Comparison of ENCODE assay signal across 10 mouse cellular contexts in the genomic region with DNA sequence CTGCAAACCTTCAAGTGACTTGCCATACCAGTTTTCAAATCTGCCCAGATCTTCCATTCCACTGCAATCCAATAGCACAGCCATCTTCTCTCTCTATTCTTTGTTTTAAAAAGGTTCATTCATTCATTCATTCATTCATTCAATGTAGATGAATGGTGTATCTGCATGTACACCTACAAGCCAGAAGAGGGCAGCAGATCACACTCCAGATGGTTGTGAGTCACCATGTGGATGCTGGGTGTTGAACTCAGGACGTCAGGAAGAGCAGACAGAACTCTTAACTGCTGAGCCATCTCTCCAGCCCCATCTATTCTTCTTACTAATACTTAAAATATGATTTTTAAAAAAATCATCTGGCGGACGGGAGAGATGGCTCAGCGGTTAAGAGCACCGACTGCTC. TPM values are rescaled to one million over a fixed set of nuclear protein-coding genes. Genes with fewer than 3 reads are reported as not detected.
DNase-seq lines count a peak whose midpoint lies in the region; ATAC-seq and TF ChIP-seq lines count a peak whose summit lies in the region.
"Had no signal": no experiment of that assay in that cellular context is flagged by ENCODE, and none has a peak within 500 bp of the region (broad histone marks: within the 10 kb centered on the region; RNA-seq: fewer than 3 reads in every experiment).

No protein-coding gene starts in this region.

- no peaks in the 10 kb centered on the region for H3K27me3 ChIP-seq in MEL (ENCODE audit: control insufficient read depth in 1 of 2, insufficient read depth in 2 of 2, low read length in 2 of 2)
- H3K27me3 ChIP-seq: heart, embryonic 15.5 days had no signal

- TF ChIP-seq POLR2A in MEL (IDR thresholded peaks at IDR 0.05; ENCODE audit: control insufficient read depth in 1 of 2, insufficient read depth in 1 of 2, low read depth in 1 of 2, low read length in 2 of 2, poor library complexity in 1 of 2): no peak

- H3K79me2 ChIP-seq in MEL (ENCODE audit: control insufficient read depth, insufficient read depth, low read length, poor library complexity): no peaks in the 10 kb centered on the region

- no peak overlapping the region for H3K27ac ChIP-seq in left cerebral cortex, adult 2 months
- H3K27ac ChIP-seq in MEL (ENCODE audit: control insufficient read depth, low read depth, low read length): no peak overlapping the region
- H3K27ac ChIP-seq: heart, embryonic 15.5 days; neural tube, embryonic 13.5 days had no signal

- H3K4me3 ChIP-seq in left cerebral cortex, adult 2 months: no peak overlapping the region
- no peak overlapping the region for H3K4me3 ChIP-seq in MEL (ENCODE audit: control insufficient read depth in 1 of 2, insufficient read depth in 1 of 2, low read depth in 2 of 2, low read length in 2 of 2)
- H3K4me3 ChIP-seq: heart, embryonic 15.5 days; neural tube, embryonic 13.5 days had no signal

- TF ChIP-seq RAD21 in MEL (IDR thresholded peaks at IDR 0.05; ENCODE audit: low read depth, low read length): peak; percentile 65

- H3K9me3 ChIP-seq in MEL (replicated peaks; ENCODE audit: insufficient read depth, low read length): no peaks in the 10 kb centered on the region
- H3K9me3 ChIP-seq: heart, embryonic 15.5 days; neural tube, embryonic 13.5 days had no signal

- DNase-seq in adrenal gland, postnatal 14 days: peak; percentile 53
- no peak for DNase-seq in adrenal gland, adult 8-10 months
- no peak for DNase-seq in left cerebral cortex, adult 2 months (ENCODE audit: extremely low spot score in 1 of 2, low spot score in 2 of 2)
- DNase-seq in left cerebral cortex, adult 18-20 months (ENCODE audit: low spot score in 2 of 2): no peak
- DNase-seq in MEL (ENCODE audit: low read depth, low spot score): peak; percentile 80
- no peak for DNase-seq in urinary bladder, postnatal 4 days (ENCODE audit: low spot score in 2 of 2)
- DNase-seq in spleen, postnatal 14 days (ENCODE audit: low spot score in 2 of 2): no peak

- no peaks in the 10 kb centered on the region for H3K4me1 ChIP-seq in MEL (ENCODE audit: control insufficient read depth in 1 of 2, insufficient read depth in 2 of 2, low read length in 2 of 2)
- H3K4me1 ChIP-seq: heart, embryonic 15.5 days; neural tube, embryonic 13.5 days had no signal

- peak; percentile 61 for ATAC-seq in inflammation-experienced regulatory T-cells, adult 6 months

- TF ChIP-seq CTCF in left cerebral cortex, adult 2 months (IDR thresholded peaks at IDR 0.05): peak; percentile 60
- peak; percentile 74 to 80 (median 78) for TF ChIP-seq CTCF in MEL (IDR thresholded peaks at IDR 0.05 in 2 of 3, conservative IDR thresholded peaks at IDR 0.05 in 1 of 3; ENCODE audit: control insufficient read depth in 1 of 3, insufficient read depth in 1 of 3, low read depth in 2 of 3, low read length in 3 of 3, poor library complexity in 1 of 3, severe bottlenecking in 1 of 3)

- no peak overlapping the region for H3K9ac ChIP-seq in MEL (ENCODE audit: control insufficient read depth, low read depth, low read length, poor library complexity, severe bottlenecking)
- H3K9ac ChIP-seq: heart, embryonic 15.5 days; neural tube, embryonic 13.5 days had no signal

- H3K36me3 ChIP-seq in MEL (ENCODE audit: control insufficient read depth in 1 of 2, insufficient read depth in 2 of 2, low read length in 2 of 2): no peaks in the 10 kb centered on the region; a peak in 1 of 4 replicates
- H3K36me3 ChIP-seq: heart, embryonic 15.5 days; neural tube, embryonic 13.5 days had no signal

- TF ChIP-seq EP300 in MEL (IDR thresholded peaks at IDR 0.05; ENCODE audit: low read depth in 1 of 2, low read length in 2 of 2): no peak

- intact Hi-C loops in left cerebral cortex, adult 2 months (cut with DNase I): no loop called here

TF ChIP-seq in MEL, 35 proteins besides CTCF, POLR2A, EP300 and RAD21:
- TF ChIP-seq ELF1 (IDR thresholded peaks at IDR 0.05; ENCODE audit: low read depth, low read length): peak; percentile 50; the same call in 1 of the 2 replicates
- no peak for TF ChIP-seq GABPA (IDR thresholded peaks at IDR 0.05; ENCODE audit: low read depth, low read length)
- no peak for TF ChIP-seq MAFK (IDR thresholded peaks at IDR 0.05; ENCODE audit: borderline replicate concordance, low read depth, low read length)
- no peak for TF ChIP-seq POLR2AphosphoS5 (IDR thresholded peaks at IDR 0.05; ENCODE audit: borderline replicate concordance, low read depth, low read length)
- no peak for TF ChIP-seq E2F4 (IDR thresholded peaks at IDR 0.05; ENCODE audit: borderline replicate concordance, low read depth, low read length)
- TF ChIP-seq MAZ (IDR thresholded peaks at IDR 0.05; ENCODE audit: low read depth, low read length): 0 out of 2 replicates have a peak, but pooled peaks have one; percentile 44
- no peak for TF ChIP-seq CHD1 (IDR thresholded peaks at IDR 0.05; ENCODE audit: low read depth, low read length)
- peak; percentile 51; the same call in 1 of the 2 replicates for TF ChIP-seq SIN3A (IDR thresholded peaks at IDR 0.05; ENCODE audit: low read length)
- TF ChIP-seq MYB (IDR thresholded peaks at IDR 0.05; ENCODE audit: low read depth, low read length): no peak
- peak; percentile 68 for TF ChIP-seq SMC3 (IDR thresholded peaks at IDR 0.05; ENCODE audit: low read depth, low read length)
- TF ChIP-seq TBP (IDR thresholded peaks at IDR 0.05; ENCODE audit: low read depth, low read length): no peak
- no peak for TF ChIP-seq ETS1 (IDR thresholded peaks at IDR 0.05; ENCODE audit: low read depth, low read length)
- TF ChIP-seq JUND (IDR thresholded peaks at IDR 0.05; ENCODE audit: low read depth, low read length): peak; percentile 85
- 0 out of 2 replicates have a peak, but pooled peaks have one; percentile 47 for TF ChIP-seq ZKSCAN1 (IDR thresholded peaks at IDR 0.05; ENCODE audit: low read depth, low read length)
- TF ChIP-seq TAL1 (IDR thresholded peaks at IDR 0.05; ENCODE audit: low read length): no peak
- TF ChIP-seq HCFC1 (IDR thresholded peaks at IDR 0.05; ENCODE audit: low read depth, low read length): 0 out of 2 replicates have a peak, but pooled peaks have one; percentile 32
- no peak for TF ChIP-seq ZMIZ1 (IDR thresholded peaks at IDR 0.05; ENCODE audit: low read depth, low read length)
- no peak for TF ChIP-seq MEF2A (IDR thresholded peaks at IDR 0.05; ENCODE audit: extremely low read depth, insufficient replicate concordance, low read depth, low read length, poor library complexity, severe bottlenecking)
- TF ChIP-seq TCF12 (IDR thresholded peaks at IDR 0.05; ENCODE audit: low read depth, low read length): peak; percentile 25; the same call in 1 of the 2 replicates
- TF ChIP-seq CHD2 (IDR thresholded peaks at IDR 0.05; ENCODE audit: low read length): no peak
- peak; percentile 93 for TF ChIP-seq MYC (IDR thresholded peaks at IDR 0.05; ENCODE audit: low read depth, low read length)
- 0 out of 2 replicates have a peak, but pooled peaks have one; percentile 28 for TF ChIP-seq ZNF384 (IDR thresholded peaks at IDR 0.05; ENCODE audit: low read depth, low read length)
- TF ChIP-seq MXI1 (IDR thresholded peaks at IDR 0.05; ENCODE audit: low read depth, low read length): peak; percentile 39; the same call in 1 of the 2 replicates
- no peak for TF ChIP-seq NELFE (IDR thresholded peaks at IDR 0.05; ENCODE audit: low read depth, low read length)
- no peak for TF ChIP-seq NRF1 (IDR thresholded peaks at IDR 0.05; ENCODE audit: insufficient read depth, low read depth, low read length, poor library complexity, severe bottlenecking)
- TF ChIP-seq ZC3H11A (IDR thresholded peaks at IDR 0.05; ENCODE audit: low read depth, low read length): peak; percentile 64
- no peak for TF ChIP-seq UBTF (IDR thresholded peaks at IDR 0.05; ENCODE audit: borderline replicate concordance, insufficient read depth, low read depth, low read length)
- peak; percentile 48; the same call in 1 of the 2 replicates for TF ChIP-seq MAX (IDR thresholded peaks at IDR 0.05; ENCODE audit: low read length)
- no peak for TF ChIP-seq USF1 (IDR thresholded peaks at IDR 0.05; ENCODE audit: low read depth, low read length)
- TF ChIP-seq GATA1 (IDR thresholded peaks at IDR 0.05; ENCODE audit: low read depth, low read length): no peak
- TF ChIP-seq RCOR1 (IDR thresholded peaks at IDR 0.05; ENCODE audit: low read depth, low read length): 0 out of 2 replicates have a peak, but pooled peaks have one; percentile 36
- TF ChIP-seq KAT2A (conservative IDR thresholded peaks at IDR 0.05; ENCODE audit: low read depth, low read length): no peak
- no peak for TF ChIP-seq USF2 (IDR thresholded peaks at IDR 0.05; ENCODE audit: borderline replicate concordance in 1 of 2, insufficient read depth in 1 of 2, low read depth in 1 of 2, low read length in 2 of 2)
- TF ChIP-seq BHLHE40 (IDR thresholded peaks at IDR 0.05; ENCODE audit: borderline replicate concordance, low read depth, low read length): no peak
- TF ChIP-seq POLR2AphosphoS2 (IDR thresholded peaks at IDR 0.05; ENCODE audit: low read length): no peak

RNA-seq across cellular contexts. Expression of gene Bloc1s4, which starts 8.6 kb away (rescaled TPM):
- total RNA-seq in adrenal gland, postnatal 14 days (2021): 23.7 and 27.2 TPM in 2 replicates
- 10 to 100 TPM; 21.6 to 34.1 (median 27.6) TPM for total RNA-seq in adrenal gland, adult 8-10 months (2022)
- 10 to 100 TPM; 19.3 to 19.7 TPM for total RNA-seq in left cerebral cortex, adult 2 months (2021)
- total RNA-seq in left cerebral cortex, adult 18-20 months (2021): 10 to 100 TPM; 17.5 to 19.6 TPM
- total RNA-seq in MEL (2012; rRNA removed): 27.9 and 32.9 TPM in 2 replicates
- 10 to 100 TPM in 1 of 2 experiments, not detected in 1; 29.8 TPM for polyA plus RNA-seq in MEL (2012; ENCODE audit: insufficient read depth in 1 of 2, insufficient read length in 2 of 2, low read depth in 1 of 2, low replicate concordance in 2 of 2, missing spikeins in 1 of 2)
- polyA plus RNA-seq in inflammation-experienced regulatory T-cells, adult 6 months (2017; shearing (Covaris generic)): 1 to 10 TPM; 1.0 to 1.9 (median 1.1) TPM

RNA-seq across cellular contexts. Expression of gene Mrfap1, which starts 39.5 kb away (rescaled TPM):
- 550 and 571 TPM in 2 replicates for total RNA-seq in adrenal gland, postnatal 14 days (2021)
- total RNA-seq in adrenal gland, adult 8-10 months (2022): 100 to 1,000 TPM; 571 to 829 (median 654) TPM
- total RNA-seq in left cerebral cortex, adult 2 months (2021): 100 to 1,000 TPM; 409 to 435 TPM
- 100 to 1,000 TPM; 430 to 460 TPM for total RNA-seq in left cerebral cortex, adult 18-20 months (2021)
- total RNA-seq in MEL (2012; rRNA removed): 206 and 211 TPM in 2 replicates
- polyA plus RNA-seq in MEL (2012; ENCODE audit: insufficient read depth in 1 of 2, insufficient read length in 2 of 2, low read depth in 1 of 2, low replicate concordance in 2 of 2, missing spikeins in 1 of 2): 100 to 1,000 TPM in 1 of 2 experiments, not detected in 1; 267 TPM
- polyA plus RNA-seq in inflammation-experienced regulatory T-cells, adult 6 months (2017; shearing (Covaris generic)): 10 to 100 TPM; 78.5 to 96.4 (median 94.8) TPM

Comparison
In these comparisons a context has a peak if more than half of its experiments do, and no peak if none do; other contexts are left out.
1. DNase-seq: peak in adrenal gland, postnatal 14 days (single experiment) and MEL (single experiment); none in adrenal gland, adult 8-10 months (single experiment), left cerebral cortex, adult 2 months (0 of 2), left cerebral cortex, adult 18-20 months (0 of 2), urinary bladder, postnatal 4 days (0 of 2) and spleen, postnatal 14 days (0 of 2).